Mouse (Mus musculus): ENCODE data around the gene Nhlh1. TPM values are rescaled to one million over a fixed set of nuclear protein-coding genes. Genes with fewer than 3 reads are reported as not detected.

Gene Nhlh1
- polyA plus RNA-seq, 1 experiment: not detected

GRCm38 (mm10) chr1:172029914-172030313 is 27.5 kb downstream of the Nhlh1 start:
- Histone ChIP-seq H3K9me3 (ENCODE audit: control insufficient read depth, low read length) (no peaks in the 10 kb centered on the region), H3K4me1 (ENCODE audit: control insufficient read depth) (peaks cover 6% of the 10 kb centered on the region), H3K36me3 (ENCODE audit: control insufficient read depth) (no peaks in the 10 kb centered on the region), H3K27me3 (ENCODE audit: control insufficient read depth) (peaks cover 20% of the 10 kb centered on the region), H3K4me3 (replicated peaks) (no peak overlapping the region)
- TF ChIP-seq GATA1 (IDR thresholded peaks at IDR 0.05; ENCODE audit: low read length): no peak
- TF ChIP-seq TAL1 (IDR thresholded peaks at IDR 0.05; ENCODE audit: low read length): no peak

- Histone ChIP-seq H3K4me3 (replicated peaks) (peak within 1 kb of the TSS; percentile 55), H3K9me3 (ENCODE audit: control insufficient read depth, low read length) (no peaks in the 10 kb centered on the region), H3K27me3 (ENCODE audit: control insufficient read depth) (peaks cover 20% of the 10 kb centered on the region), H3K36me3 (ENCODE audit: control insufficient read depth) (no peaks in the 10 kb centered on the region), H3K4me1 (ENCODE audit: control insufficient read depth) (peaks cover 6% of the 10 kb centered on the region)
- TF ChIP-seq TAL1 (IDR thresholded peaks at IDR 0.05; ENCODE audit: low read length) (no peak), GATA1 (IDR thresholded peaks at IDR 0.05; ENCODE audit: low read length) (no peak)
These were observed 28.7 kb downstream of the Nhlh1 start, which contains the start of gene Vangl2 for GRCm38 (mm10) chr1:172028394-172029275. Vangl2 (minus strand) TSS chr1:172028444.

GRCm38 (mm10) chr1:172027809-172028102 is 29.6 kb downstream of the Nhlh1 start:
- H3K4me3 ChIP-seq (replicated peaks): no peak overlapping the region
- peaks cover 6% of the 10 kb centered on the region for H3K4me1 ChIP-seq (ENCODE audit: control insufficient read depth)
- H3K36me3 ChIP-seq (ENCODE audit: control insufficient read depth): no peaks in the 10 kb centered on the region
- H3K27me3 ChIP-seq (ENCODE audit: control insufficient read depth): peaks cover 20% of the 10 kb centered on the region
- no peaks in the 10 kb centered on the region for H3K9me3 ChIP-seq (ENCODE audit: control insufficient read depth, low read length)
- TF ChIP-seq GATA1 (IDR thresholded peaks at IDR 0.05; ENCODE audit: low read length) (no peak), TAL1 (IDR thresholded peaks at IDR 0.05; ENCODE audit: low read length) (no peak)

GRCm38 (mm10) chr1:172027010-172027808 is 30.2 kb downstream of the Nhlh1 start:
- peaks cover 6% of the 10 kb centered on the region for H3K4me1 ChIP-seq (ENCODE audit: control insufficient read depth)
- peaks cover 20% of the 10 kb centered on the region for H3K27me3 ChIP-seq (ENCODE audit: control insufficient read depth)
- no peak for TF ChIP-seq GATA1 (IDR thresholded peaks at IDR 0.05; ENCODE audit: low read length)
- no peak for TF ChIP-seq TAL1 (IDR thresholded peaks at IDR 0.05; ENCODE audit: low read length)
- no peaks in the 10 kb centered on the region for H3K9me3 ChIP-seq (ENCODE audit: control insufficient read depth, low read length)
- no peaks in the 10 kb centered on the region for H3K36me3 ChIP-seq (ENCODE audit: control insufficient read depth)
- peak overlapping the region; percentile 55 for H3K4me3 ChIP-seq (replicated peaks)

GRCm38 (mm10) chr1:172026201-172026901 is 31.0 kb downstream of the Nhlh1 start:
- no peaks in the 10 kb centered on the region for H3K36me3 ChIP-seq (ENCODE audit: control insufficient read depth)
- peaks cover 20% of the 10 kb centered on the region for H3K27me3 ChIP-seq (ENCODE audit: control insufficient read depth)
- no peaks in the 10 kb centered on the region for H3K9me3 ChIP-seq (ENCODE audit: control insufficient read depth, low read length)
- H3K4me3 ChIP-seq (replicated peaks): peak overlapping the region; percentile 55
- no peak for TF ChIP-seq TAL1 (IDR thresholded peaks at IDR 0.05; ENCODE audit: low read length)
- no peak for TF ChIP-seq GATA1 (IDR thresholded peaks at IDR 0.05; ENCODE audit: low read length)
- H3K4me1 ChIP-seq (ENCODE audit: control insufficient read depth): peaks cover 6% of the 10 kb centered on the region

- Histone ChIP-seq H3K4me3 (replicated peaks) (no peak overlapping the region), H3K27me3 (ENCODE audit: control insufficient read depth) (peaks cover 20% of the 10 kb centered on the region), H3K4me1 (ENCODE audit: control insufficient read depth) (peaks cover 6% of the 10 kb centered on the region), H3K9me3 (ENCODE audit: control insufficient read depth, low read length) (no peaks in the 10 kb centered on the region), H3K36me3 (ENCODE audit: control insufficient read depth) (no peaks in the 10 kb centered on the region)
- no peak for TF ChIP-seq GATA1 (IDR thresholded peaks at IDR 0.05; ENCODE audit: low read length)
- no peak for TF ChIP-seq TAL1 (IDR thresholded peaks at IDR 0.05; ENCODE audit: low read length)
These were observed 32.0 kb downstream of the Nhlh1 start for GRCm38 (mm10) chr1:172025201-172025904.

- TF ChIP-seq GATA1 (IDR thresholded peaks at IDR 0.05; ENCODE audit: low read length) (no peak), TAL1 (IDR thresholded peaks at IDR 0.05; ENCODE audit: low read length) (no peak)
- Histone ChIP-seq H3K36me3 (ENCODE audit: control insufficient read depth) (no peaks in the 10 kb centered on the region), H3K27me3 (ENCODE audit: control insufficient read depth) (peaks cover 20% of the 10 kb centered on the region), H3K9me3 (ENCODE audit: control insufficient read depth, low read length) (no peaks in the 10 kb centered on the region), H3K4me1 (ENCODE audit: control insufficient read depth) (peaks cover 6% of the 10 kb centered on the region), H3K4me3 (replicated peaks) (no peak overlapping the region)
These were observed 33.1 kb downstream of the Nhlh1 start for GRCm38 (mm10) chr1:172024140-172024895.
